Mouse (Mus musculus): ENCODE measurements around the gene Crybg3. TPM values are rescaled to one million over a fixed set of nuclear protein-coding genes. Genes with fewer than 3 reads are reported as not detected.

The Crybg3 gene
- polyA plus RNA-seq, 1 experiment from 2014 or later: 6.3 TPM

GRCm38 (mm10) chr16:59586911-59587310 lies 13.9 kb downstream of the Crybg3 start:
- Histone ChIP-seq H3K27me3 (ENCODE audit: control insufficient read depth, insufficient read depth, low read length) (no peaks in the 10 kb centered on the region), H3K36me3 (ENCODE audit: control insufficient read depth, insufficient read depth, low read length) (no peaks in the 10 kb centered on the region), H3K9ac (ENCODE audit: low read length) (no peak overlapping the region), H3K27ac (replicated peaks) (no peak overlapping the region), H3K4me3 (ENCODE audit: low read depth, low read length) (no peak overlapping the region), H3K4me1 (replicated peaks; ENCODE audit: control insufficient read depth, insufficient read depth) (peaks cover 6% of the 10 kb centered on the region; the same call in 1 of the 2 replicates), H3K4me2 (replicated peaks; ENCODE audit: low read depth) (no peak overlapping the region), H3K9me3 (ENCODE audit: control insufficient read depth, low read length) (no peaks in the 10 kb centered on the region)
- 94% methylated on average over 8 of the region's 8 CpGs for WGBS
- ATAC-seq (ENCODE audit: low FRiP score, low TSS enrichment): no peak
- no peak for DNase-seq (ENCODE audit: low spot score)
- TF ChIP-seq CTCF (IDR thresholded peaks at IDR 0.05; ENCODE audit: low read depth) (no peak), EP300 (optimal IDR thresholded peaks at IDR 0.05) (no peak)

- peak; percentile 63 for ATAC-seq (ENCODE audit: low FRiP score, low TSS enrichment)
- H3K36me3 ChIP-seq (ENCODE audit: control insufficient read depth, insufficient read depth, low read length): no peaks in the 10 kb centered on the region
- no peak overlapping the region for H3K9ac ChIP-seq (ENCODE audit: low read length)
- H3K4me3 ChIP-seq (ENCODE audit: low read depth, low read length): no peak overlapping the region
- H3K27me3 ChIP-seq (ENCODE audit: control insufficient read depth, insufficient read depth, low read length): no peaks in the 10 kb centered on the region
- H3K4me1 ChIP-seq (replicated peaks; ENCODE audit: control insufficient read depth, insufficient read depth): peaks cover 6% of the 10 kb centered on the region; the same call in 1 of the 2 replicates
- H3K27ac ChIP-seq (replicated peaks): no peak overlapping the region
- WGBS: 31% methylated on average over 6 of the region's 6 CpGs
- TF ChIP-seq EP300 (optimal IDR thresholded peaks at IDR 0.05) (no peak), CTCF (IDR thresholded peaks at IDR 0.05; ENCODE audit: low read depth) (no peak)
- no peaks in the 10 kb centered on the region for H3K9me3 ChIP-seq (ENCODE audit: control insufficient read depth, low read length)
- peak; percentile 25 for DNase-seq (ENCODE audit: low spot score)
- no peak overlapping the region for H3K4me2 ChIP-seq (replicated peaks; ENCODE audit: low read depth)
Measured at GRCm38 (mm10) chr16:59586276-59586675, 14.5 kb downstream of the Crybg3 start.

DNA sequence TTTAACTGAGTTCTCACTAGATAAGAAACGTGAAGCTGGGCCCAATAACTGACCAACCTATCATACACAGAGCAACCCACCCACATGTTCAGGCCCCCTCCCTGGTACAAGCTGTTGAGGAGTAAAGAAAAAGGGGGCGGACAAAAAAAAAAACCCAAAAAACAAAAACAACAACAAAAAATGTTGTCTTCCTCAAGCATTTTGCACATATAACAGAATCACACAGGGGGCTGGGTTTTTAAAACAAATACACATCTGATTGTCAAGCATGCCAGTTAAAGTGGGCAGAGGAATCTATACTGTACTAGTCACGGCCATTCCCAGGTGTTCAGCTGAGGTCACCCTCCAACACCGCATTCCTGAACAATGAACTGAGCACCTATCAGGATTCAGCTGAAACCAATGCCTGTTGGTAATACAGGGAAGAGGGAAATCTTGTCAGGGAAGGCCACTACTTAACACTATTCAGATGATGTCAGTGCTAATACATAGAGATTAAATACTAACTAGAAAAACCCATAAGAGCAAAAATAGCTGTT lies 15.0 kb downstream of the Crybg3 start:
- DNase-seq (ENCODE audit: low spot score) (no peak), ATAC-seq (ENCODE audit: low FRiP score, low TSS enrichment) (peak; percentile 49)
- no peak overlapping the region for H3K4me2 ChIP-seq (replicated peaks; ENCODE audit: low read depth)
- H3K27me3 ChIP-seq (ENCODE audit: control insufficient read depth, insufficient read depth, low read length): no peaks in the 10 kb centered on the region
- 72% methylated on average over 4 of the region's 4 CpGs for WGBS
- H3K4me1 ChIP-seq (replicated peaks; ENCODE audit: control insufficient read depth, insufficient read depth): peaks cover 6% of the 10 kb centered on the region; the same call in 1 of the 2 replicates
- H3K4me3 ChIP-seq (ENCODE audit: low read depth, low read length): no peak overlapping the region
- no peaks in the 10 kb centered on the region for H3K36me3 ChIP-seq (ENCODE audit: control insufficient read depth, insufficient read depth, low read length)
- no peak for TF ChIP-seq CTCF (IDR thresholded peaks at IDR 0.05; ENCODE audit: low read depth)
- TF ChIP-seq EP300 (optimal IDR thresholded peaks at IDR 0.05): no peak
- H3K9ac ChIP-seq (ENCODE audit: low read length): no peak overlapping the region
- H3K27ac ChIP-seq (replicated peaks): no peak overlapping the region
- H3K9me3 ChIP-seq (ENCODE audit: control insufficient read depth, low read length): no peaks in the 10 kb centered on the region

DNA sequence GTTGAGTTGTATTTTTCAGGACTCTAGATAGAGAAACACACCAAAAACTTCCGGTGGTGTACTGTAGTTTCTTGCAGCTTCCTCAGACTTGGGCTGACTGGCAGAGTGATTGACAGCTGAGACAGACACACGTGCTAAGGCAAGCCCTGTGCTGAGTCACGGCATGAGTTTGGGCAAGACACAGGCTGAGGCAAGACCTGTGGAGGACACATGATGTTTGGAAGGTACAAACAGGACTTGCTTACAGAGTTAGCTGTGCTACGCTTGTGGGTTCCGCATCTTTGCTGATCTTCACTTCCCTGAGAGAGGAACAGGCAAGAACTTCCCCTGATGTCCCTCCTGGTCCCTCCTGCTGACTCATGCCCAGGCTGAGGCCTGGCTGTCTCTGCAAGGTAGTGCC lies 17.3 kb downstream of the Crybg3 start:
- Histone ChIP-seq H3K27me3 (ENCODE audit: control insufficient read depth, insufficient read depth, low read length) (no peaks in the 10 kb centered on the region), H3K4me2 (replicated peaks; ENCODE audit: low read depth) (no peak overlapping the region), H3K9ac (ENCODE audit: low read length) (no peak overlapping the region), H3K27ac (replicated peaks) (0 out of 2 replicates have a peak overlapping the region, but pooled peaks have one; percentile 20), H3K9me3 (ENCODE audit: control insufficient read depth, low read length) (no peaks in the 10 kb centered on the region), H3K36me3 (ENCODE audit: control insufficient read depth, insufficient read depth, low read length) (no peaks in the 10 kb centered on the region), H3K4me1 (replicated peaks; ENCODE audit: control insufficient read depth, insufficient read depth) (peaks cover 3% of the 10 kb centered on the region; the same call in 1 of the 2 replicates), H3K4me3 (ENCODE audit: low read depth, low read length) (no peak overlapping the region)
- ATAC-seq (ENCODE audit: low FRiP score, low TSS enrichment) (no peak; the same call in 1 of the 2 replicates), DNase-seq (ENCODE audit: low spot score) (no peak)
- TF ChIP-seq CTCF (IDR thresholded peaks at IDR 0.05; ENCODE audit: low read depth): no peak
- no peak for TF ChIP-seq EP300 (optimal IDR thresholded peaks at IDR 0.05)
- WGBS: 72% methylated on average over 5 of the region's 5 CpGs

DNA sequence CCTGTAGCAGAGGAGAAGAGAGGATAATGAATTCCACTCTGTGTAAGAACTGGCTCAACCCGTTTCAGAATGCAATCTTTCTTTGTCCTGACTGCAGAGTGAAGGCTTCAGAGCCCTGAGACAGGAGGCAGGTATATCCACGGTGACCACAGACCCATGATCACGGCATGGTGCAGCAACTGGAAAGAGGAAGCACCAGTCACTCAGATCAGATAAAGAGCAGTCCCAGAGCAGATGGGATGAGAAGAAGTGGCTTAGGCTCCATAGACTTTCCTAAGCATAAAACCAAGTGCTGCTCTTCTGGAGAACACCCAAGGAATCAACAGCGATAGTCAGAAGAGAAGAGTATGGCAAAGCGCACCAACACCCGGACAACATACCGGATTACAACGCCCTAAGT lies 21.5 kb downstream of the Crybg3 start:
- H3K9me3 ChIP-seq (ENCODE audit: control insufficient read depth, low read length): no peaks in the 10 kb centered on the region
- no peaks in the 10 kb centered on the region for H3K36me3 ChIP-seq (ENCODE audit: control insufficient read depth, insufficient read depth, low read length)
- DNase-seq (ENCODE audit: low spot score) (no peak), ATAC-seq (ENCODE audit: low FRiP score, low TSS enrichment) (no peak)
- 76% methylated on average over 8 of the region's 8 CpGs for WGBS
- H3K4me1 ChIP-seq (replicated peaks; ENCODE audit: control insufficient read depth, insufficient read depth): no peaks in the 10 kb centered on the region
- H3K4me3 ChIP-seq (ENCODE audit: low read depth, low read length): no peak overlapping the region
- no peaks in the 10 kb centered on the region for H3K27me3 ChIP-seq (ENCODE audit: control insufficient read depth, insufficient read depth, low read length)
- no peak overlapping the region for H3K9ac ChIP-seq (ENCODE audit: low read length)
- no peak for TF ChIP-seq EP300 (optimal IDR thresholded peaks at IDR 0.05)
- no peak for TF ChIP-seq CTCF (IDR thresholded peaks at IDR 0.05; ENCODE audit: low read depth)
- H3K27ac ChIP-seq (replicated peaks): peak overlapping the region; percentile 65
- H3K4me2 ChIP-seq (replicated peaks; ENCODE audit: low read depth): no peak overlapping the region

DNA sequence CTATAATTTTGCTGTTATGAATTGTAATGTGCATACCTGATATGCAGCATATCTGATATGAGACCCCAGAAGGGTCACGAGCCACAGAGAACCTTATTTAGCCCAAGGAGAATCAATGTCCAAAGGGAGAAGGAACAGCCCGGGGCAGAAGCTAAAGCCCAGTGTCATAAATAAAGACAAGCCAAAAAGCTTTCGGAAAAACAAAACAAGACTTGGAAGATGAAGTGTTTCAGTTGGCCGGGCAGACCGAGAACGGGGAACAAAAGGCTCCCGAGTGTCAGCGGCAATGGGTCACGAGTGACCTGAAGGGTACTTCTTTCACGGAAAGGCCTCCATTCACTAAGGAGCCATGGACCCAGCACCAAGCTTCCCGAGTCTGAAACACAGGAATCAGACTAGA lies 26.8 kb downstream of the Crybg3 start:
- H3K9ac ChIP-seq (ENCODE audit: low read length): no peak overlapping the region
- no peaks in the 10 kb centered on the region for H3K36me3 ChIP-seq (ENCODE audit: control insufficient read depth, insufficient read depth, low read length)
- TF ChIP-seq CTCF (IDR thresholded peaks at IDR 0.05; ENCODE audit: low read depth) (no peak), EP300 (optimal IDR thresholded peaks at IDR 0.05) (no peak)
- no peak overlapping the region for H3K27ac ChIP-seq (replicated peaks)
- DNase-seq (ENCODE audit: low spot score): no peak
- H3K9me3 ChIP-seq (ENCODE audit: control insufficient read depth, low read length): no peaks in the 10 kb centered on the region
- H3K27me3 ChIP-seq (ENCODE audit: control insufficient read depth, insufficient read depth, low read length): no peaks in the 10 kb centered on the region
- 75% methylated on average over 11 of the region's 11 CpGs for WGBS
- no peak overlapping the region for H3K4me3 ChIP-seq (ENCODE audit: low read depth, low read length)
- ATAC-seq (ENCODE audit: low FRiP score, low TSS enrichment): no peak
- H3K4me2 ChIP-seq (replicated peaks; ENCODE audit: low read depth): no peak overlapping the region
- H3K4me1 ChIP-seq (replicated peaks; ENCODE audit: control insufficient read depth, insufficient read depth): no peaks in the 10 kb centered on the region
